Mouse (Mus musculus): ENCODE measurements at regions not wholly inside any gene's neighbourhood (a gene's known extent, or its start where the extent isn't known, plus 50 kb on each side); places are given as distances from the start of the nearest gene placed in this dataset.
A peak's percentile ranks its signal among the peaks of the same experiment; 100 is the strongest.
"Not testable (repeated sequence)": the region's sequence is repeated elsewhere in the genome, so short reads cannot be mapped to it uniquely, and the experiment has no call there.

GRCm38 (mm10) chr2:10658317-10658716 is 288.0 kb downstream of the Sfmbt2 start:
- DNase-seq, result no peak

GRCm38 (mm10) chr2:10667915-10668314 is 297.6 kb downstream of the Sfmbt2 start:
- DNase-seq, result not testable (repeated sequence)

- DNase-seq, result no peak
These were observed 300.4 kb downstream of the Sfmbt2 start for GRCm38 (mm10) chr2:10670423-10671298.

- no peak for DNase-seq
These were observed 301.0 kb downstream of the Sfmbt2 start for GRCm38 (mm10) chr2:10671299-10671632.

- DNase-seq, result no peak
These were observed 301.9 kb downstream of the Sfmbt2 start for GRCm38 (mm10) chr2:10672196-10672595.

- DNase-seq, result no peak
These were observed 304.5 kb downstream of the Sfmbt2 start for GRCm38 (mm10) chr2:10674738-10675349.

GRCm38 (mm10) chr2:10701459-10701858 is 331.1 kb downstream of the Sfmbt2 start:
- no peak for DNase-seq

- no peak for DNase-seq
These were observed 348.1 kb downstream of the Sfmbt2 start for GRCm38 (mm10) chr2:10718366-10718765.

- not testable (repeated sequence) for DNase-seq
These were observed 364.0 kb downstream of the Sfmbt2 start for GRCm38 (mm10) chr2:10734337-10734736.

GRCm38 (mm10) chr2:10736696-10737457 is 366.6 kb downstream of the Sfmbt2 start:
- no peak for DNase-seq

- no peak for DNase-seq
These were observed 367.1 kb downstream of the Sfmbt2 start for GRCm38 (mm10) chr2:10737458-10737775.

- DNase-seq, result no peak
These were observed 374.8 kb downstream of the Sfmbt2 start for GRCm38 (mm10) chr2:10745127-10745526.

GRCm38 (mm10) chr2:10755375-10755774 is 385.1 kb downstream of the Sfmbt2 start:
- no peak for DNase-seq

GRCm38 (mm10) chr2:10757202-10757840 is 387.0 kb downstream of the Sfmbt2 start:
- no peak for DNase-seq

- no peak for DNase-seq
These were observed 387.6 kb downstream of the Sfmbt2 start for GRCm38 (mm10) chr2:10757886-10758285.

- no peak for DNase-seq
These were observed 391.9 kb downstream of the Sfmbt2 start for GRCm38 (mm10) chr2:10762236-10762635.

- peak in 1 of 2 experiments; percentile 4 for DNase-seq
These were observed 388.8 kb upstream of the Prkcq start for GRCm38 (mm10) chr2:10783071-10783470.

GRCm38 (mm10) chr2:10783594-10783993 is 388.3 kb upstream of the Prkcq start:
- no peak for DNase-seq

- no peak for DNase-seq
These were observed 387.6 kb upstream of the Prkcq start for GRCm38 (mm10) chr2:10784266-10784665.

- peak; percentile 5 to 8 for DNase-seq
These were observed 386.8 kb upstream of the Prkcq start for GRCm38 (mm10) chr2:10785156-10785555.

- DNase-seq, result no peak
These were observed 383.4 kb upstream of the Prkcq start for GRCm38 (mm10) chr2:10788509-10788908.

GRCm38 (mm10) chr2:10791233-10791632 is 380.7 kb upstream of the Prkcq start:
- no peak for DNase-seq

- DNase-seq, result peak; percentile 6 to 7
These were observed 355.5 kb upstream of the Prkcq start for GRCm38 (mm10) chr2:10816374-10816773.
